Mouse (Mus musculus) olfactory bulb, adult 2 months (tissue): ENCODE measurements at regions not wholly inside any gene's neighbourhood (a gene's known extent, or its start where the extent isn't known, plus 50 kb on each side); places are given as distances from the start of the nearest gene placed in this dataset.

Source experiments
- CTCF ChIP-seq: fragments of 200-500 bp; IDR thresholded peaks from 2 replicates; pipeline ENCODE4 v1.5.1; 2012; ENCODE audit warnings: low read depth, mild to moderate bottlenecking, low read length, moderate library complexity; ENCODE audit not compliant: insufficient read depth
- POLR2A ChIP-seq: fragments of 200-500 bp; IDR thresholded peaks from 2 replicates; pipeline ENCODE4 v1.6.1; 2012; ENCODE audit warnings: mild to moderate bottlenecking, low read depth, low read length, moderate library complexity; ENCODE audit not compliant: insufficient read depth

DNA sequence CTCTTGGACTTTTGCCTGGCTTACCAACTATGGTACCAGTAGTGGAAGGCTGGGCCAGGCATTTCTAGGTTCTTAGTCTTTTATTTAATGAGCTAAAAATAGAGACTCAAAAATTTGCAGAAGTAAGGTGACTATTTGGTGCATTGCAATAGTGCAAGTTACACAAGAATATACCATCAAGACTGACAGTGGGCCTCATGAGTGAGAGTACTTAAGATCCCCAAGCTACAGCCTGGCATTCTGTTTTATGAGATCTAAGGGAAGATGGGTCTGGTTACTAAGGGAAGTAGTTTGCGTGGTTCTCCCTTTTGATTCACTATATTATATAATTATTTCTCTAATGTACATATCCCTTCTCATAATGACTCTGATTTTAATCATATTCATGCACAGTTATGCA, 231.8 kb upstream of the Eci2 start:
- TF ChIP-seq POLR2A (no peak), CTCF (no peak)
